Mouse (Mus musculus) erythroblast, embryonic 14.5 days (primary cell): Measurements from ENCODE around the gene Csmd2.

Experiments
- GATA1 ChIP-seq: IDR thresholded peaks from 2 replicates; pipeline ENCODE4 v1.6.1; 2012; ENCODE audit warnings: low read length, inconsistent platforms, mixed read lengths
- TAL1 ChIP-seq: IDR thresholded peaks from 3 replicates; pipeline ENCODE4 v1.6.1; 2012; ENCODE audit warnings: low read length, inconsistent platforms, mixed read lengths

GRCm38 (mm10) chr4:127988526-127989180, 996 bp downstream of the Csmd2 start:
- TF ChIP-seq GATA1, result no peak
- no peak for TF ChIP-seq TAL1
